Mouse (Mus musculus) lung, postnatal 14 days (tissue): ENCODE data around the gene Amz1.

Experiments used
- DNase-seq: peaks from one replicate; pipeline ENCODE4 v3.0.0; 2021

The Amz1 gene

DNA sequence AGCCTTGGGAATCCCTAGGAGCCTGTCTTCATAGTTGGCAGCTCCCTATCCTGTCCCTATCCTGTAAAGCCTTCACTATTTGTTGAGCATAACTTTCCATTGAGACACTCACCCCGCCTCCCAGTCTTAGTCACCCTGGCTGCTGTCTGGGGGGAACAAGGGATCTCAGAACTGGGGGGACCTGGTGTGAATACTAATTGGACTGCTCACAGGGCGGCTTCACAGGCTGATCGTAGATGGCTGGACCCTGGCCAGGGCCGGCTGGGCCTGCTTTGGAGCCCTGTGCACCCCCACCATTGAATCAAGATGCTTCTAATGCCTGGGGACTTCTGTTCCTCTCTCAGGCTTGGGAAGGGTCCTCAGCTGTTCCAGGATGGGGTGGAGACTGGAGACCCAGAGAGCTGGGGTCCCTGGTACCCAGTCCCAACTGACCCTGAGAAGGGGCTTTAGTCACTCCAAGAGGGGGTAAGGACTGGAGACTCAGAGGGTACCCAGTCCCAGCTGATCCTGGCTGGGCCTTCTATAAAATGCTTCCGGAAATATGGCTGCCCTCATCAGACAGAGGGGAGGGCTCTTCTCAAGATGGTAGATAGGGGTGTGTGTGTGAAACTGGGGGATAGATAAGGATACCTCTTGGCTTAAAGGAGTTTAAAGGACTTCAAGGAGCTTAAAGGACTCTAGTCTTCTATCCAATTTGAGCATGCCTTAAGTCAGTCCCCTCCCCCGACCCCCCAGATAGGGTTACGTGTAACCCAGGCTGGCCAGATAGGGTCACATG is 2.3 kb downstream of the Amz1 start:
- DNase-seq, result no peak

DNA sequence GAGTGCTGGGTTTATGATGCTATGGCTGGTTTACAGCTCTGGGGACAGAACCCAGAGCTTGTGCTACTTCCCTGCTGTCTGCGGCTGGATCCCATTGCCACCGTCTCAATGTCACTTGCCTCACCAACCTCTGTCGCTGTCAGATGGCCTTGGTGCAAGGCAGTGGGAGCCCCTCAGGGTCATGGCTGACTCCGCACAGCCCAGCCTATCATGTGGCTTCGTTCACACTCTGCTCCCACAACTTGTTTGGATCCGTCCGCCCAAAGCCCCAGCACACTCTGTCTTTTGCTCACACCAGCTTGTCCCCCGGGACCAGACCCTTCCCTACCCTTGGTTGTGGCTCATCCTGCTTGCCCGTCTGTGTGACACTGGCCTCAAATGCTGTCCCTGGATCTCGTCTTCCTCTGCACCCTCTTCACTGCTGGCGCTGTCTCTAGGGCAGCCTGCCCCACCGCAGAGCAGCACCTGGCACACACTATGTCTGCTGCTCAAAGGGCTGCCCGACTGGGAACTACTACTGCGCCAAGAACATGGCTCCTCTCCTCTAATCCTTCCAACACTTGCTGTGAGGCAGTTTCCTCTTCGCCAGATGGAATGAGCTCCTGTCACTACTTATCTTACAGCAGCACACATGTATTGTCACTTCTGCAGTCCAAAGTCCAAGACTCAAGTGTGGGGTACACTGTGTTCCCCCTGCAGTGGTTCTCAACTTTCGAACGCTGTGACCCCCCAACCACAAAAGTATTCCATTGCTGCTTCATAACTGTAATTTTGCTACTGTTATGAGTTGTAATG is 3.2 kb downstream of the Amz1 start:
- no peak for DNase-seq

DNA sequence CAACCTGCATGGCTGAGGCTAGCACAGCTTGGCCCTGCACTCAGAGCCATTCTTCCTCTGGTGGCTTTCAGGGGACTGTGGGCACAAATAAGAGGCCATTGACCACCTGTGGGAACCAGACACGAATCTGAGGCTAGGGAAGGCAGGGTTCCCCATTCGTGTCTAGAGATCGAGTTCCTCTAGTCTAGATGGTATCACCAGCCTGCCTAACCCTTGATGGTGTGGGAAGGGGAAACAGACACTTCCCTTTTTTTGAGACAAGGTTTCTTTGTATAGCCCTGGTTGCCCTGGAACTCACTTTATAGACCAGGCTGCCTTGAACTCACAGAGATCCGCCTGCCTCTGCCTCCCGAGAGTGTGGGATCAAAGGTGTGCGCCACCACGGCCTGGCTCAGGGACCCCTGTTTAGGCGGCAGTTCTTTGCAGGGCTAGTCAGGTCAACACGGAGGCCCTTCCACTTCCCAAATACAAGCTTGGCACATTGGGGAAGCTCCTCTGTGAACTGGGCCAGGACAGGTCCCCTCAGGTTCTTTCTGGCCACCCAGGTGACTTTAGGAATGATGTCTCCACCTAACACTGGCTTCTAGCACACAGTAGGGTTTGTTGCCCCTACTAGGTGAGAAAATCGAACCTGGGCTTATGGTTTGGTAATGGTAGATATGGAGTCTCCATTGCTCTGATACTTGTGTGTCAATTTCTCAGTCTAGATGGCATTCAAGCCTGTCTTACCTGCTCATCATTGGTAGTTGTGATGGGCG is 7.3 kb downstream of the Amz1 start:
- DNase-seq, result no peak

DNA sequence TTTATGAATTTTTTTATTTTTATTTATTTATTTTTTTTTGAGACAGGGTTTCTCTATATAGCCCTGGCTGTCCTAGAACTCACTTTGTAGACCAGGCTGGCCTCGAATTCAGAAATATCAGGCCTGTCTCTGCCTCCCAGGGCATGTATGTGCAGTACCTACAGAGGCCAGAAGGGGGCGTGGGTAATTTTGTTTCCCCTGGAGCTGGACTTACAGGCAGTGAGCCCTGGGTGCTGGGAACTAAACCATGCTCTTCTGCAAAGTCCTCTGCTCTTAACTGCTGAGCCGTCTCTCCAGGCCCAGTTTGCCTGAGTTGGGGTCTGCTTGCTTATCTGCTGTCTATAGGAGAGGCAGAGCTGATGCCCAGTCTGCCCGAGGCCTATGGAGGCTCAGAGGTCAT is 8.3 kb downstream of the Amz1 start:
- DNase-seq, result no peak

DNA sequence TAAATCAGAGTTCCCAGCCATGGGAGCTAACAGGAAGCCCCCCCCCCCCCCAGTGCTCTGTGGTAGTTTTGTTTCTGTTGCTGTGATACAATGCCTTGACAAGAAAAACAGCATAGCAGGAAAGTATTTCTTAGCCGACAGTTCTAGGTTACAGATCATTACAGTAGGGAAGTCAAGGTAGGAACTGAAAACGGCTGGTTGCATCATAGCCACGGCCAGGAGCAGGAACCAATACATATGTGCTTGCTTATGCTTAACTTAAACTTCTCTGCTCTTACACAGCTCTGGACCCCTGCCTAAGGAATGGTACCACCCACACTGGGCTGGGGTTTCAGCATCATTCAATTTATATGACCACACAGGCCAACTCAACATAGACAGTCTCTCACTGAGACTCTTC is 9.4 kb downstream of the Amz1 start:
- DNase-seq, result no peak

DNA sequence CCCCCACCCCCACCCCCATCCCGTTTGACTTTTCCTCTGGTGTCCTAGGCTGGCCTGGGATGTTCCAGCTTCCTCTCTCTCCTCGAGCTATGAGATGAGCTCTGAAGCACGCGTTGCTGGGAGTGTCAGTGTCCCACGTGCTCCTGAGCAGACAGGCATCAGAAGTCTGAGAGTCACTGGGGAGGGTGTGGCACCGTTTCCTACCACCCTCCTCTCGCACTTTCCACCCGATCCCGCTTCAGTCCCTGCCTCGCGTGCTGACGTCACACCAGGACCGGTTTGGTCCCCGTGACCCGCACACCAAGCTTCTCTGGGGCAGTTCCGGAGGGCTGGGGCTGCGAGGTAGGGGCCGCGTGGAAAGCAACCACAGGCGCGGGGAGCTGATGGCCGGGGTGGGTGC is 11.4 kb downstream of the Amz1 start:
- peak; percentile 55 for DNase-seq

DNA sequence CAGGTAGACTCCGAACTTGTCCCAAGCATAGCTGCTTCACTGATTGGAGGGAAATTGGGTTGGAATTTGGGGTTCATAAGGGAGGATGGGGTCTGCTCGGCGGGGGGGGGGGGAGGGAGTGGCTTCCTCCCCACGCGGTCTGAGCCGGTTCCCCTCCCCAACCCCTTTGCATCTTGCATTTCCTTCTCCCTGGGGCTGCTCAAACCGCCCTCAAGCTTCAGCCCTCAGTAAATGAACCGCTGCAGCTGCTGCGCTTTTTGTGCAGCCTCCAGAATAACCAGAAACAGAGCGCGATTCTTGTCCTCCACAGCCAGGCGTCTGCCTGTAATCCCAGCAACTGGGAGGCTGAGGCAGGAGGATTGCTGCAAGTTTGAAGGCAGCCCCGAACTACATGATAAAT is 12.2 kb downstream of the Amz1 start:
- DNase-seq, result no peak

DNA sequence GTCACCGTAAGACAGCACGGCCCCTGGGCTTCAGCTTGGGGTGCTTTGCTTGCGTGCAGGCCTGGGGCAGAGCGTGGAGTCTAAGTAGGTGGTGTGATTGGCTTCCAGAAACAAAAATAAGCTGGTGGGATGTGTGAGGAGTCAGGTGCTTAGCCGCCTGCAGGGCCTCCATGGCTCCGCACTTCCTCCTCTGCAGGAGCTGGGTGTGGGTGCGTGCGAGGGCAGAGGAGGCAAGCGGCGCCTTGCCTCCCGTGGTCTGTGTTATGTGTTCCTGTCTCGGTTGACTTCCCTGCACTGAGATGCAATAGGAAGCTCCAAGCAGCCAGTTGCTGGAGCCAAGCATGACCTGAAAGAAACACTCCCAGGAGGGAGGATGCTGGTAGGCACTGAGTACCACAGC is 15.9 kb downstream of the Amz1 start:
- DNase-seq, result no peak

DNA sequence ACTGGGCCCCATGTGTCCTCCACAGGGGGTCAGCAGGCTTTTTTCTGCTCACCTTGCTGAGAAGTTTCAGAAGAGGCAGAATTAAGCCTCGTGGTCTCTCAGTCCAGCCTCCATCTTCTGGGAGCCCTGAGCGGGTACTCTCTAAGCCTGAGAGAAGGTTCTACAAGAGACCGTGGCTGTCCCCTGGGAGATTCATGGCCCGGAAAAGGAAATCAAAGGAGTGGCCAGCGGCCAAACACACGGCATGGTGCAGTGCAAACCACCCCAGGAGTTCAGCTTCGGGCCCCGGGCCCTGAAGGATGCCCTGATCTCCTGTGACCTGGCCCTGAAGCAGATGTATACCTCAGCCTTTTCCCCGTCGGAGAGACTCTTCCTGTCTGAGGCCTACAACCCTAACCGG is 17.1 kb downstream of the Amz1 start:
- no peak for DNase-seq

DNA sequence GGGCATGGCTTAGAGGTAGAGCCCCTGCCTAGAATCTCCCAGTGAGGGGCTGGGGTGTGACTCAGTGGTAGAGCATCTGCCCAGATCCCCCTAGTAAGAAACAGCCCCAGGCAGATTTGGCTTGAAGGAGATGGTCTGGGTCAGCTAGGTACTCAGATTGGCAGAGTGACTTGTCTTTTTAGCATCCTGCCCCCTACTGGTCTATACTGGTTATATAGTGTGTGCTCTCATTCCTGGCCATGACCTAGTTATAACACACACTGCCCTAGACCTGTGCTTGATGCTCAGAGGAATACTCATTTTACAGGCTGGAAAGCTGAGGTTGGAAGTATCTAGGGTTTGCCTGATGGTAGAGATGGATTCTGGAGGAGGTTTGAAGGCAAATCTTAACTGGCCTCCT is 17.9 kb downstream of the Amz1 start:
- DNase-seq, result no peak

DNA sequence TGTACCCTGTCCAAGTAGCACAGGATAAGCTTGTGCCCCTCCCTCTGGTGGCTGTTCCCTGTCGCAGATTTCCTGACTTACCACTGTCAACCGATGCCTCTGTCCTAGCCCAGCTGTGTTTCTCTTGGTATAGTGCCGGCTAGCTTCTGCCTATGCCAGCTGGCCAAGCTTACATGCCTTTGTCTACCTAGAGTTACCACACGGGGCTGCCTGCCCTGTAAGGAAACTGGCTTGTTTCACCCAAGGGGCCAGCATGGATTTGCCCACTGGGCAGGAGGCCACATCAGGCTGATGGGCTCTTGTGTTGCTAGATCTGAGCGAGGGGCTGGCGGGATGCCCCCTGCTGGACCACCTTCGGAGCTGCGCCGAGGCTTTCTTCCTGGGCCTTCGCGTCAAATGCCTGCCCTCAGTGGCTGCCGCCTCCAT is 19.8 kb downstream of the Amz1 start:
- no peak for DNase-seq

DNA sequence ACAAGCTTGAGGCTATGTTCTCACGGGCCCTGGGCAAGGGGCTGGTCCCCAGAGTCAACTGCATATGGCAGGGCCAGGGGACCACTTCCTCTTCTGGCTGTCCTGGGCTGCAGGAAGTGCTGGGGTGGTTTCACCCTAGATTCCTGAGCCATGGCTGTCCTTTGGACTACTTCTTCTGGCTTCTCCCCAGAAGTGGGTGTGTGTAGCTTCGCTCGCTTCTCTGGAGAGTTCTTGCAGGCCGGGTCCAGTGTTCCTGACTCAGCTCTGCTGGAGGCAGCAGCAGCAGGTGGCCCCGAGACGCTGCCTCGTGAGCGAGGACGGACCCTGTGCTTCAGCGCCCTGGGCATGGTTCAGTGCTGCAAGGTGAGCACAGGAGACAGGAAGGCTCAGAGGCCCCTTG is 24.5 kb downstream of the Amz1 start:
- no peak for DNase-seq

DNA sequence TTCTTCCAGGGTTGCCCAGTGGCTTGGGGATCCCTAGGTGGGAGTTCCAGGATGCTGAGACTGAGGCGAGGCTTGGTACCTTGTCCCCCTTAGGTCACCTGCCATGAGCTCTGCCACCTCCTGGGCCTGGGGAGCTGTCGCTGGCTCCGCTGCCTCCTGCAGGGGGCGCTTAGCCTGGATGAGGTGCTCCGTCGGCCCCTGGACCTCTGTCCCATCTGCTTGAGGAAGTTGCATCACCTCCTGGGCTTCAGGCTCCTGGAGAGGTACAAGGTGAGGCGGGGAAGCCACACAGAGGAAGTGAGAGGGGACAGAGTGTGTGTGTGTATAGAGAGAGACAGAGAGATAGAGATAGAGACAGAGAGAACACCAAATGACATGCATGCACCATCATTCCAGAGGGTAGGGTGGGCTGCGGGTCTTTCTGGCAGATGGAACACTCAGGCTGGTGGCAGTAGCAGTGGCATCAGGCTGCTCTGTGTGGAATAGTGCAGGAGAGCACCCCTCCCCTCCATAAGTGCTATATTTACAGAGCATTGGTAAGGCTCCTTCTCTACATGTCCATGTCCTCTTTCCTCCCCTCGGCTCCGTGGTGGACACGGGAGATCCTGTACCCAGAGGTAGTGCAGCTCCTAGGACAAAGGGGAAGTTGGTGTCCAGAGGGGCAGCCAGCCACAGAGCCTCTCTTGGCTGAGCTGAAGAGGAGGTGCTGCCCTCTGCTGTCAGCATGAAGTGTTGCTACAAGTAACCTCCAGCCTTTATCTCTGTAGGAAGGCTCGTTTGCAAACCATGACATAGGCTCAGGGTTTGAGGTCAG is 25.3 kb downstream of the Amz1 start:
- peak; percentile 85 for DNase-seq

DNA sequence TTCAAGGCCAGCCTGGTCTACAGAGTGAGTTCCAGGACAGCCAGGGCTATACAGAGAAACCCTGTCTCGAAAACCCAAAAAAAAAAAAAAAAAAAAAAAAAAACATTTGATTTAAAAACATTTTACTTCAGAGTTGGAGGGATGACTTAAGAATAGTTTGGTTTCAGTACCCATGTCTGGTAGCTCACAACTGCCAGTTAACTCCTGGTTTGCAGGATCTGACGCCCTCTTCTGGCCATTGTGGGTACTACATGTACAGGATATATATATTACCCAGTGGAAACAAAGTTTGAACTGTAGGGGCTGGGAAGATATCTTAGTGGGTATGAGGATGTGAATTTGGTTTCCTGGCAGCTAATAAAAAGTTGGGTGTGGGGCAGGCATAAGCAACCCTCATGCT is 27.0 kb downstream of the Amz1 start:
- peak; percentile 55 for DNase-seq

DNA sequence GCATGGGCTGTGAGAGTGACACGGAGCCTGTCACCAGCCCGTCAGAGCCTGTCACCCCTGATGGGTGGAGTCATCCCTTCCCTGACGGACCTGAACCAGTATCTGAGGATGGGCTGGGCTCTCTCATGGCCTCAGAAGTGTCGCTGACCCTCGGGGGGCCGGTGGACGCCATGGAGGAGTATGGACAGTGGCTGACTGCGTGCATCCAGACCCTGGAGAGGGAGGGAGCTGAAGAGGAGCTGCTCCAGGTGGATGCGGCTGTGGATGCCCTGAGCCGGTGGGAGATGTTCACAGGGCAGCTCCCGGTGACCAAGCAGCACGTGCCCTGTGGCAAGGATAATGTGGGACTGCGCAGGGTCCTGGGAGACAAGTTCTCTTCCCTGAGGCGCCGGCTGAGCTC is 28.1 kb downstream of the Amz1 start:
- DNase-seq, result no peak

DNA sequence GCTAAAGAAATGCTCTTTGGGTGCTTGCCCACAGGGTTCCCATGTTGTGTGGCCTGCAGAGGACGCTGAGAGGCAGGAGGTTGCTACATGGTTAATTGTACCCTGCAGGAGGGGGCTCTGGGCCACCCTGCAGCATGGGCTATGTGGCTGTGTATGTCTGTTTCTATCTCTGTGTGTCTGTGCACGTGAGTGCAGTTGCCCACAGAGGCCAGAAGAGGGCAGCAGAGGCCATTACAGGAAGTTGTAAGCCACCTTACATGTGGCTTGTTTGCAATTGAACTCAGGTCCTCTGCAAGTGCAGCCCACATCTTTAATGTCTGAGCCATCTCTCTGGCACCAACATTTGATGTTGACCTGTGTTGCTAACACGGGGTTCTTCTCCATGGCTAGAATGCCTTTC is 28.7 kb downstream of the Amz1 start:
- DNase-seq, result no peak

DNA sequence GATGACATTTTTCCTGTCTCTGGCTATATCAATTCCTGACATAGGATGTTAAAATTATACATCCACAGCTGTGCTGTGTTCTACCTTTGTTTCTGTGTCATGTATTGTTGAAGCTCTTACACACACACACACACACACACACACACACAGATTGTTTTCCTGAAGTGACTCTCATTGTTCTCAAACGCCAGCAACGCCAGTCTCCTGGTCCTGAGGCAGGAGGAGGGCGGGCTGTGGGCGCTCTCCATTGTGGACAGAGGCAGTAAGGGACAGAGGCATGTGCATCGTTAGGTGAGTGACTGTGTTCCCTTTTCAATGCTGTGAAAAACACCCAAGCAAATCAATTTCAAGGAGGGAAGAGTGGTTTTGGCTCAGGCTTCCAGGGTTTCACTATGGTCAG is 29.3 kb downstream of the Amz1 start:
- DNase-seq, result no peak

DNA sequence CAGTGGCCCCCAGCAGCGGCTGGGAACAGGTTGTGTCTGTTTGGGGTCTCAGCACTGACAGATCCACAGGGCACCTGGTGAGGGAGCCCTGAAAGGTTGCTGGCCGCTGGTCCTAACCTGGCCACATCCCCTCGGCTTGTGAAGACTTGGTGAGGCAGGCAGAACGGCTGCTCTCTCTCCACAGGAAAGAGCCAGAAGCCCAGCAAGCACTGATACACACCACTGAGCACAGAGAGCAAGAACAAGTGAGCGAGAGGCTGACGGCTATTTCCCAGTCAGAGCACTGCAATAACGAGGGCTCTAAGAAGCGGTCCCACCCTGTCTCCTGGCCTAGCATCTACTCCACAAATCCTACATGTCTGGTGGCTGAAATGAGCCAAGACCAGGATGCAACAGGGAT is 34.9 kb downstream of the Amz1 start:
- no peak for DNase-seq

DNA sequence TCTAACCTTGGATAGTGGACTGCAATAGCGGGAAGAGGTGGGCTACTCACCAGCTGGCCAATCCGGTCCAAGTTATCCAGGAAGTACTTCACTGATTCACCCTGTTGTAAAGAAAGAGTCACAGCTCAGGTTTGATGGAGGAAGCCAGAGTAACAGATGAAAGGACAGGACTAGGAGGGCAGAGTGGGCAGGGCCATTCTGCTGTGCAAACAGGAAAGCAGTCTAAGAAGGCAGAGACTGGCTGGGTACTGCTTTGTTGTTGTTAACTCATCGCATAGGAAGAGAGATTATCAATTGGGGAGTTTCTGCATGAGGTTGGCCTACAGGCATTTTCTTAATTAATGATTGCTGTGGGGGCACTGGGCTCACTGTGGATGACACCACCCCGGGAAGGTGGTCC is 38.6 kb downstream of the Amz1 start:
- DNase-seq, result no peak

DNA sequence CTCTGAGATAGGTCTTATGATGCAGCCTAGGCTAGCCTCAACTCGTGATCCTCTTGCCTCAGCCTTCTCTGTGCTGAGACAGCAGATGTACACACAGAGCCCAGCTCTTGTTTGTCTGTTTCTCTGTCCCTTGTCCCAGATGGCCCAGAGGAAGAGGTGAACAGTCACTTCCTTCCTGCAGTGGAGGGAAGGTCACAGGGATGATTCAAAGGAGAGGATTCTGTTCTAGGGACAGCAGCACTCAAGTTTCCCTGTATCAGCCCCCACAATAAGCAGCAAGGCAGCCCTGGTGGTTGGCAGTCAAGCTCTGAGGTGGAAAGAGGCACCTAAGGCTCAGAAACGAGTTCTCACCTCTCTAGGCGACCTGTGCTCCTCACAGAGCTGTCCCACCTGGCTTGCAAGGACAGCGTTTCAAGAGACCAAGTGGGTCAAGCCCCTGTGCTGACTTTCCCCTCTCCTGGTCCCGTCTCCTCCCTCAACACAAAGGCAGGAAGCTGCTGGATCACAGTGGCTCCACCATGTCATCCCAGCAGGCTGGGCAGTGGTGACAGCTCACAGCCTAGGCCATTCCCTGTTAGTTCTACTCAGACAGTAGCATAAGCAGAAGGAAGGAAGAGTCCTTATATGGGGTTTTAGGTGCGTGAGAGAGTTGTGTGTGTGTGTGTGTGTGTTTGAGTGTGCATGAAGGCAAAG is 41.1 kb downstream of the Amz1 start:
- DNase-seq, result peak; percentile 36

DNA sequence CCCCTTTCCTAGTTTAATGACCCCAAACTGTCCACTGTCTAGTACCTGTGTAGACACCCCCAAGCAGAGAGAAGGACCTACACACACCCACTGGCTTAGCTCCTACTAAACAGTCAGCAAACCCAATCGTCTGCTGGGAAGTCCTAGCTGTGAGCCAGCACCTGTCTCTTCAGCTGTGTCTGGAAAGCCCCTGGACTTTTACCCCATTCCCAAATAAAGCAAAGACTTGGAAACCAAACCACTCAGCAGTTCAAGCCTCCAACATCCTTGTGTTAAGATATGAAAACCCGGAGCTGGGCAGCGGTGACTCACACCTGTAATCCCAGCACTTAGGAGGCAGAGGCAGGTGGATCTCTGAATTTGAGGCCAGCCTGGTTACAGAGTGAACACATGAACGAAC is 42.6 kb downstream of the Amz1 start:
- DNase-seq, result no peak

DNA sequence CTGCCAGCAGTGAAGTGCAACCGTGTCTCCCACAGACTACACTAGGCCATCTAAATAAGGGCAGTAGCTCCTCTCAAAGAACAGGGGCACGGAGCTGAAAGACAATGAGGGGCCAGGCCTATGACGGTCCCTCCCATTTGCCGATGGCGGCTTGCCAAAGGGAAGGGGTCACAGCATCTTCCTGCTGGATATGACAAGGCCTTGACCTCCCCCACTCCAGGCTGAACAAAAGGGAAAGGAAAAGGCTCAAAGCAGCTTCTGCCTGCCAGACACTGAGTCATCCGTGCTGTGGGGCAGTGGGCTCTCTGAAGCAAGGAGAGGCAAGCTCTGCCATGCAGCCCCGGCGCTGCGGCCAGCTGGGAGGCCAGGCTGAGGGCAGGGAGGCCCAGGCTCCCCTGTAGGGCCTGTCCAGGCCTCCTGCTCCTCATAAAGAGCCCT is 43.8 kb downstream of the Amz1 start:
- DNase-seq, result peak; percentile 87
